Mouse (Mus musculus) bone marrow, adult 2 months (tissue): Measurements from ENCODE around the gene H2-M10.2.

Source experiments
- CTCF ChIP-seq: fragments of 200-500 bp; IDR thresholded peaks from 2 replicates; pipeline ENCODE4 v1.5.1; 2011; ENCODE audit warnings: low read length, control low read depth; ENCODE audit not compliant: control insufficient read depth, insufficient read depth
- POLR2A ChIP-seq: fragments of 200-500 bp; IDR thresholded peaks from 2 replicates; pipeline ENCODE4 v1.6.1; 2011; ENCODE audit warnings: low read depth, mild to moderate bottlenecking, control low read depth, low read length, borderline replicate concordance; ENCODE audit not compliant: control insufficient read depth

DNA sequence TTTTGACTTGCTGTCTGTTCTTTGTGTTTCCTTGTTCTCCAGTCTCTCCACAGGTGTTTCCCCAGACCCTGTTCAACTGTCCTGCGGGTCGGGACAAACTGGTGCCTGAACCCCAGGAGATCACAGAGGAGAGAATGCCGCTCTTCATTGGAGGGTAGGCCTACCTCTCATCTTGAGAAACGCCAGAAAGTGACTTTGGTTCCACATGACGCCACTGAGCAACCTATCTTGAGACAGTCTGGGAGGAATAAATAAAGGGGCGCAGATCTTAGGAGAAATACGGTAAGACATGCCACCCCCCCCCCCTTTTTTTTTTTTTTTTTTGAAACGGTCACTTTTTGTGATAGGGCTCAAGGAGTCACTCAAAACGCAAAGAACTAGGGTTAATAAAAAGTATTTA, 28.2 kb upstream of the H2-M10.2 start:
- no peak for TF ChIP-seq POLR2A
- TF ChIP-seq CTCF = no peak
